ENCODE assay signal across 19 mouse cellular contexts in genomic region chr8:28594606-28595005, GRCm38 (mm10).
A peak's percentile ranks its signal among the peaks of the same experiment; 100 is the strongest.
DNase-seq lines count a peak whose midpoint lies in the region; ATAC-seq and TF ChIP-seq lines count a peak whose summit lies in the region.
"Had no signal": no experiment of that assay in that cellular context is flagged by ENCODE, and none has a peak within 500 bp of the region (broad histone marks: within the 10 kb centered on the region; RNA-seq: fewer than 3 reads in every experiment).

No protein-coding gene starts in this region.

- no peaks in the 10 kb centered on the region for H3K27me3 ChIP-seq in heart, adult 2 months (ENCODE audit: control insufficient read depth, insufficient read depth, low read length)
- no peaks in the 10 kb centered on the region for H3K27me3 ChIP-seq in kidney, embryonic 15.5 days
- no peaks in the 10 kb centered on the region for H3K27me3 ChIP-seq in heart, embryonic 14.5 days (ENCODE audit: control insufficient read depth, insufficient read depth, low read length)
- H3K27me3 ChIP-seq: embryonic facial prominence, embryonic 12.5 days; hindbrain, embryonic 12.5 days; liver, embryonic 15.5 days; megakaryocyte, embryonic 14.5 days had no signal

- 38% methylated on average over 8 of the region's 8 CpGs for WGBS in heart, adult 2 months
- WGBS in kidney, embryonic 15.5 days = 33% methylated on average over 8 of the region's 8 CpGs
- 31% methylated on average over 8 of the region's 8 CpGs for WGBS in heart, embryonic 14.5 days

- no peaks in the 10 kb centered on the region for H3K79me2 ChIP-seq in heart, adult 2 months (replicated peaks; ENCODE audit: control insufficient read depth, insufficient read depth, low read length)

- H3K27ac ChIP-seq in heart, adult 2 months = peak overlapping the region; percentile 85
- H3K27ac ChIP-seq in kidney, embryonic 15.5 days = no peak overlapping the region
- peak overlapping the region; percentile 93 to 96; a peak in 3 of 4 replicates for H3K27ac ChIP-seq in heart, embryonic 14.5 days (replicated peaks in 1 of 2; ENCODE audit: control insufficient read depth in 1 of 2, insufficient read depth in 1 of 2, low read depth in 2 of 2, low read length in 2 of 2)
- H3K27ac ChIP-seq: embryonic facial prominence, embryonic 12.5 days; gastrocnemius, adult 2 months; hindbrain, embryonic 12.5 days; limb, embryonic 13.5 days; liver, embryonic 15.5 days had no signal

- no peak for TF ChIP-seq EP300 in heart, adult 2 months (IDR thresholded peaks at IDR 0.05; ENCODE audit: insufficient read depth, low read depth, low read length)

- DNase-seq in heart, adult 2 months = peak; percentile 9 to 18
- DNase-seq in heart, postnatal 25 days (ENCODE audit: low spot score) = no peak
- DNase-seq in kidney, postnatal 25 days = no peak
- DNase-seq in ES-CJ7 (ENCODE audit: low read depth, low spot score) = peak; percentile 59
- DNase-seq: adrenal gland, adult 8-10 months; cerebellum, adult 11 months; cerebellum, postnatal 25 days; gastrocnemius, adult 2 months; layer of hippocampus, adult 9-11 months had no signal

- no peak overlapping the region for H3K4me3 ChIP-seq in heart, adult 2 months
- no peak overlapping the region for H3K4me3 ChIP-seq in kidney, embryonic 15.5 days (replicated peaks)
- peak overlapping the region; percentile 2 to 8; a peak in 3 of 4 replicates for H3K4me3 ChIP-seq in heart, embryonic 14.5 days (ENCODE audit: control insufficient read depth in 1 of 2, insufficient read depth in 1 of 2, low read depth in 1 of 2, low read length in 2 of 2)
- H3K4me3 ChIP-seq: embryonic facial prominence, embryonic 12.5 days; gastrocnemius, adult 2 months; hindbrain, embryonic 12.5 days; limb, embryonic 13.5 days; liver, embryonic 15.5 days; megakaryocyte, embryonic 14.5 days had no signal

- H3K9ac ChIP-seq in heart, adult 2 months (ENCODE audit: low read depth, low read length) = no peak overlapping the region
- H3K9ac ChIP-seq in kidney, embryonic 15.5 days = no peak overlapping the region
- peak overlapping the region; percentile 60 for H3K9ac ChIP-seq in heart, embryonic 14.5 days (ENCODE audit: low read length)
- H3K9ac ChIP-seq: embryonic facial prominence, embryonic 12.5 days; hindbrain, embryonic 12.5 days; limb, embryonic 13.5 days; liver, embryonic 15.5 days had no signal

- H3K4me2 ChIP-seq in kidney, embryonic 15.5 days = 0 out of 2 replicates have a peak overlapping the region, but pooled peaks have one; percentile 8
- H3K4me2 ChIP-seq in heart, embryonic 14.5 days (ENCODE audit: low read length) = peak overlapping the region; percentile 53
- H3K4me2 ChIP-seq: embryonic facial prominence, embryonic 12.5 days; hindbrain, embryonic 12.5 days; liver, embryonic 15.5 days had no signal

- TF ChIP-seq CTCF in heart, adult 2 months (IDR thresholded peaks at IDR 0.05) = no peak

- no peaks in the 10 kb centered on the region for H3K36me3 ChIP-seq in heart, adult 2 months (ENCODE audit: control insufficient read depth, insufficient read depth, low read length)
- H3K36me3 ChIP-seq in kidney, embryonic 15.5 days = no peaks in the 10 kb centered on the region
- no peaks in the 10 kb centered on the region for H3K36me3 ChIP-seq in heart, embryonic 14.5 days (ENCODE audit: control insufficient read depth, insufficient read depth, low read length)
- H3K36me3 ChIP-seq: embryonic facial prominence, embryonic 12.5 days; hindbrain, embryonic 12.5 days; limb, embryonic 13.5 days; liver, embryonic 15.5 days had no signal

- no peaks in the 10 kb centered on the region for H3K9me3 ChIP-seq in kidney, embryonic 15.5 days (replicated peaks)
- no peaks in the 10 kb centered on the region for H3K9me3 ChIP-seq in heart, embryonic 14.5 days (ENCODE audit: control insufficient read depth, low read length)
- H3K9me3 ChIP-seq: embryonic facial prominence, embryonic 12.5 days; hindbrain, embryonic 12.5 days; limb, embryonic 13.5 days; liver, embryonic 15.5 days had no signal

- H3K4me1 ChIP-seq in heart, adult 2 months (ENCODE audit: control insufficient read depth, insufficient read depth, low read length) = no peaks in the 10 kb centered on the region
- H3K4me1 ChIP-seq in kidney, embryonic 15.5 days = peaks cover 5% of the 10 kb centered on the region; the same call in 1 of the 2 replicates
- H3K4me1 ChIP-seq in heart, embryonic 14.5 days (ENCODE audit: control insufficient read depth in 2 of 2, insufficient read depth in 2 of 2, low read length in 2 of 2) = peaks cover 14 to 27% of the 10 kb centered on the region in 2 experiments
- H3K4me1 ChIP-seq: embryonic facial prominence, embryonic 12.5 days; hindbrain, embryonic 12.5 days; limb, embryonic 13.5 days; liver, embryonic 15.5 days; megakaryocyte, embryonic 14.5 days had no signal

- TF ChIP-seq POLR2A in heart, adult 2 months (IDR thresholded peaks at IDR 0.05; ENCODE audit: insufficient read depth, low read depth, low read length) = no peak

- no peak for ATAC-seq in kidney, embryonic 15.5 days (replicated peaks; ENCODE audit: low FRiP score)
- ATAC-seq in heart, embryonic 14.5 days (ENCODE audit: insufficient number of reproducible peaks, insufficient read depth, low FRiP score, low read depth) = no peak
- ATAC-seq in monocyte, adult 5-6 weeks (replicated peaks; ENCODE audit: insufficient number of reproducible peaks, low FRiP score, low TSS enrichment, poor library complexity, severe bottlenecking) = no peak
- no peak for ATAC-seq in cerebellum, adult (ENCODE audit: insufficient number of reproducible peaks, low FRiP score, low TSS enrichment)
- ATAC-seq: midbrain, embryonic 16.5 days had no signal

- intact Hi-C loops in heart, adult 2 months (cut with DNase I) = loop anchor here (10.0 kb wide), 2 partner anchors 100 to 220 kb away; no protein-coding TSS in a partner anchor
- intact Hi-C loops in heart, postnatal 25 days (cut with DNase I) = no loop called here

Comparison
In these comparisons a context has a peak if more than half of its experiments do, and no peak if none do; other contexts are left out.
1. DNase-seq: peak in heart, adult 2 months (2 of 2) and ES-CJ7 (single experiment); none in heart, postnatal 25 days (single experiment) and kidney, postnatal 25 days (0 of 2).
2. H3K4me3 ChIP-seq: peak in heart, embryonic 14.5 days (2 of 2); none in heart, adult 2 months (single experiment) and kidney, embryonic 15.5 days (single experiment).